Mouse (Mus musculus) layer of hippocampus, adult 11-12 months (tissue): ENCODE measurements around the gene Nfe2.

ENCODE experiments used
- DNase-seq: peaks from one replicate; pipeline ENCODE4 v3.0.0; 2022; ENCODE audit warnings: low spot score

Nfe2 gene

DNA sequence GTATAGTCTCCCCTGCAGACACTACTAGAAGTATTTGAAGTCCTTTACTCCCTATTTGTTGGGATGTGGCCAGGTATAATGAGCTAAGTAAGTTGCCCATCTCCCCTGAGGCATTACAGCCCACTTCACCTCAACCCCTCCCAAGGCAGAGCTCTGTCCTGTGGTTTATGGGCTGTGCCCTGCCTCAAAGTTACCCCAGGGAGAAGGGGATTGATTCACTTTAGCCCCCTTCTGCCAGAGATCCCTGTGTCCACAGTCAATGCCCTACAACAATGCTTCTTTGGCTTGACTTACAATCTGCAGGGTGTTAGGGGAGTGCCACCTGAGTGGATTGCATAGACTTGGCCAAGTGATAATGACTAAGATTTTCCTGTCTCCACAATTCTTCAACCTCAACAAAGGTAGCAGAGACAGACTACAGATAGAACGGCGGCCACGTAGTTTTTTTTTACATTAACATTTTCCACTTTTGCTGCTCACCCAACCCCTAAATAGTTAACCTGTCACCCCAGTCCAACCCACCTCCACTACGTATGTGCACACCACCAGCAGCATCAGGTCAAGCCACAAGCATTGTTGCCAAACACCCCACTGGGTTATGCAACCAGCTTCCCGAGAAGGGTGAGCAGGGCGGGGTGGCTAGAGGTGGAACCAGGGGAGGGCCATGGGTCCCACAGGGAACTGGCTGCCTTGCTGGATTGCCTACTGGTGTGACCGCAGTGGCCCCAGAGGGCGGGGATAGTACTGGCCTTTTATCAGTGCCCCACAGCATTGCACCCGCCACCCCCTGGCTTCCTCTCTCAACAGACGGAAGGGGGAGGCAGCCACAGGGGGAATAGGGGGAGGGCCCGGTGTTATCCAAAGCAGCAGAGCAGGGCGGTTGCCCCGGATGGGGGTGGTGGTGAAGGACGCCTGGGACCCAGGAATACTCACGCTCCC, at the start of gene Nfe2:
TSS of gene Nfe2 (minus strand) at position 614 of the 939 bp plus-strand sequence.
- peak; percentile 50 for DNase-seq

GRCm38 (mm10) chr15:103307125-103307524, 48.9 kb upstream of the Nfe2 start:
- DNase-seq, result peak; percentile 95

- DNase-seq, result no peak
Measured at GRCm38 (mm10) chr15:103305792-103306645, 47.8 kb upstream of the Nfe2 start.

DNA sequence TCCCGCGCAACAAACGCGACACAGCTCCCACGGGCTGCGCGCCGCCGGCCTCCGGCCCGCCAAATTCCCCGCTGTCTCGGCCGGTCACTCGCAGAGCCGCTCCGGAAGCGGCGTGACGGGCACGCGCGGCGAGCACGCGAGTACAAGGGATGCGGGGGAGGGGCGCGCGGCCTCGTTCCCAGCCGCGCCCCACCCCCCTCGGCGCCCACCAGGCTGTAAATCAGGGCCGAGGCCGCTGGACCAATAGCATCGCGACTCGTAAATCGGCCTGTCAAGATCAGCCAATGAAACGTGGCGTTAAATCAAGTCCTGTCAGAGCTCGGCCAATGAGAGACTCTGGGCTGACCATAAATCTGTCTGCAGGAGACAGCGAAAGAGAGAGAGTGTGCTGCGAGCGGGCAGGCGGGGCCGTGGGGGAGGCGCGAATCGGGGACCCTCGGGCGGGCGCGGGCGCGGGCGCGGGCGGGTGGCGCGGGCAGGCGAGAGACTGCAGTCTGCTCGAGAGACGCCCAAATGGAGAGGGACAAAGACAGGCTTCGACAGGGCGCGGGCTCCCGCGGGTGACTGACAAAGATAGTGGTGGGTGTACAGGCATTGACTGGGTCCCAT, 47.0 kb upstream of the Nfe2 start:
- peak; percentile 98 for DNase-seq

DNA sequence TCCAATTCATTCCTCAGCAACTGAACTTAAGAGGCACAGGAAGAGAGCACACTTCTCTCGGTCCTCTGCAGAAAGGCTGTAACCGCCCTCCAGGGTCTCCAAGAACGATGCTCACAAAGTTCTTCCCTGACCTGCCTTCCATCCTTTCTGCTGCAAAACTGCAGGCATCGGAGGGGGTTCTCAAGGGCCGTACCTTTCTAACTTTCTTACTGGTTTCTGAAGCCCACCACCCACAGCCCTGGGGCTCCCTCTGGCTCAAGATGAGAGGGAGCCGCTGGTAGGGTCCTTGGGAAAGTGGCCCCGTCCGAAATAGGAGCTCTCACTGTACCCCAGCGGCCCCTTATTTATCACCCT, 46.4 kb upstream of the Nfe2 start:
- DNase-seq, result no peak

GRCm38 (mm10) chr15:103303916-103304615, 45.9 kb upstream of the Nfe2 start:
- DNase-seq, result no peak

DNA sequence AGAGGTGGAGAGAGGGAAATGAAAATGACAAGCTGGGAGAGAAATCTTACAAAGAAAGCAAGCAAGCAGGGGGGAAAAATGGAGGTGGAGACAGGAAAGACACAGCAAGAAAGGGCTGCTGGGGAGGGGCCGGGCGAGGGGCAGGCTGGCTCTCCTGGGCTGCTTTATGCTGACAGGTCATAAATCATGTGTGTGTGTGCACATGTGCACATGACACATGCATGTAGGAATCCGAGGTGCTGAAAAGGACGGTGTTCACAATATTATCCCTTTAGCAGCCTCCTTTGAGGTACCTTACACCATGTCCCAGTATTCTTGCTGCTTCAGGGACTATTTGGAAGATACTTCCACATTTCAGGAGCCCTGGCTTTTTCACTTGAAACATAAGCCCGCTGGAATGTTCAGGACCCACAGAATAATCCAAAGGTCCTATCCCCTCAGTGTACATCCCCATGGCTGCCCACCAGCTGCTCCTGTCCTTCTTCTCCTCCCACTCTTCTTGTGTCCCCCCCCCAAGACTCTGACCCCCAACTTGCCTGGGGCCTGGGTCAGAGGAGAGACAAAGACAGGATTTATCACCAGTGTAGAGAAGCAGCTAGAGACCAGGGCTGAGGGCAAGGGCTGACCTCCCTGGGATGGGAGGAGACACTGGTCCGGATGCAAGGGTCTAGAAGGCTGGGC, 44.3 kb upstream of the Nfe2 start:
- DNase-seq, result no peak

DNA sequence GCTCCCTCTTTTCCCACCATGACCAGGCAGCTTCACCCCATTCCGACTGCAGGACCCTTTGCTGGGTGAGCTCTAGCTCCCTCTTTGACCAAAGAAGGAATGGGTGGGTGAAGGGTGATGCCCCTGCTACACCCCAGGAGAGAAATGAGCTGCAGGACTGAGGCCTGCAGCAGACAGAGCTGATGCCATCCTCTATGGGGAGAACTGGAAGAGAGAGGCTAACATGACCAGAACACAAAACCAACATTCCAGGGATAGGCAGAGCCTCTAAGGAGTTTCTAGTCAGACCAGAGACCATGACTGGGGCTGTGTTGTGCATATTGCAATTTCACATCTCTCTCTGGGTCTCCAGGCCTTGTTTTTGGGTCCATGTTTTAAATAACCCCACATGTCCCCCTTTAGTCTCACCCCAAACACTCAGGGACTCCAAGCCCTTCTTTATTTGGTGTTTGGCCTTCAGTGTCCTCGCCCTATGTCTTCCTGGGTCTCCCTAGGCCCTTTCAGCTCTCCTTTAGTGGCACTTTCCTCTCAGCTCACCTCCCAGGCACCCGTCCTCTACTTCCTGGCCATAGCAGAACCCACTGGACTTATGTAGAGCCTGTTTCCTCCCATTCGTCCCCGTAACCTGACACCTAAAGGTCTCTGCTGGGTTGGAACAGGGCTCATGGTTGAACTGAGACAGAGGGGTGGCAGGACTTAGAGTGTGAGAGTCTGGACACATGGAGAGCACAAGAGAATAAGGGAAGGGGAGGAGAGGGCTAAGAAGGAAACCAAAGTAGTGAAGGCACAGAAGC, 43.5 kb upstream of the Nfe2 start:
- DNase-seq, result no peak

GRCm38 (mm10) chr15:103301046-103301445, 42.8 kb upstream of the Nfe2 start:
- DNase-seq, result no peak

DNA sequence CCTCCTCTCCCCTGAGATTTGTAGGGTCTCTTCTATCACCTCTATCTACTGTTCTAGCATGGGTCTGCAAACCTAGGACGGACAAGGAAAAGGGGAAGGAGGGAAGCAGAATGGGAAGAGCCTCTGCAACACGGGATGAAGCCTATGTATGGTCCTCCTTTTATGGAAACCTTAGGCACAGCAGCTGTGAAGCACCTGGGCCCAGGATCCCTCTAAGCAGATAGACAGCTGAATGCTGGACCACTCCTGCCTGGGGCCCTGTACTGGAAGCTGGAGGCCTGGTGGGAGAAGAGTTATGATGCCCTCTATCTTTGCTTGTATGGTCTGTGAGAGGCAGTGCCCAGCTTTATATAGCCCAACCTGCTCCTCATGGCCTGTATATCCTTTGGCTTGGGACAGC, 42.4 kb upstream of the Nfe2 start:
- DNase-seq, result no peak

GRCm38 (mm10) chr15:103300067-103300471, 41.9 kb upstream of the Nfe2 start:
- no peak for DNase-seq

DNA sequence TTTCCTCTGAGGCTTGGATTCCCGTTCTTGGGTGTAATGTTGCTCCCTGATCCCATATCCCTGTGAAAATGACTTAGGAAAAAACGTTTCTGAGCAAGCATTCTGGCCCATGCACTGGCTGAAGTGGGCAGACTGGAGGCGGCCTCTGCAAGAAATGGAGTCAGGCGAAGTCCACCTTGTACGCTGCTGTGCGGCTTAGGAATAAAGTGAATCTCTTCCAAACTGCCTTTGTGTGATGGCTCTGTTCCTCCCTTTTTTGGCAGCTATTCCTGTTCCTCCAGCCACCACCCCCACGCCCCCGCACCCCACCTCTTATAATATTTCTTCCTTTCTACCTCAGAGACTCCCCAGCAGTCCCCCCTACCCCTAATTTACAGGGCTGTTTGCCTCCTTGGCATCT, 41.4 kb upstream of the Nfe2 start:
- DNase-seq, result no peak

GRCm38 (mm10) chr15:103298861-103299616, 40.8 kb upstream of the Nfe2 start:
- no peak for DNase-seq

DNA sequence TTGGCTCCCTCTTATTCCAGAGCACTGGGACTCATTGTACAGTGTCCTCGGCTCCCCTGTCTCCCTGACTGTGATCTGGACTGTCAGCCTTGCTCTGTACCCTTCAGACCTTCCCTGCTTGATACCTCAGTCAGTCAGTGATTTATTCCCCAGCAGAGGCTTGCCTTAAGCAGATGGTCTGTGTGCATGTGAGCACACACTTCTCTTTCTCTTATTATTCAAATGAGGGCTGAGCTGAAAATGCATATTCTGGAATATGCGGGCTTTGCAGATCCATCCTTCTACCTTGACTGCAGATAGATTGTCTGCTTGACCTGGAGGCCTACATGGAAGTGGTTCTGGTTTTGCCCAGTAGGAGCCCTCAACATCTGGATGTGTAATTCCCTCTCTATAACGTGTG, 39.8 kb upstream of the Nfe2 start:
- no peak for DNase-seq

- DNase-seq, result no peak
Measured at GRCm38 (mm10) chr15:103297313-103297712, 39.1 kb upstream of the Nfe2 start.

DNA sequence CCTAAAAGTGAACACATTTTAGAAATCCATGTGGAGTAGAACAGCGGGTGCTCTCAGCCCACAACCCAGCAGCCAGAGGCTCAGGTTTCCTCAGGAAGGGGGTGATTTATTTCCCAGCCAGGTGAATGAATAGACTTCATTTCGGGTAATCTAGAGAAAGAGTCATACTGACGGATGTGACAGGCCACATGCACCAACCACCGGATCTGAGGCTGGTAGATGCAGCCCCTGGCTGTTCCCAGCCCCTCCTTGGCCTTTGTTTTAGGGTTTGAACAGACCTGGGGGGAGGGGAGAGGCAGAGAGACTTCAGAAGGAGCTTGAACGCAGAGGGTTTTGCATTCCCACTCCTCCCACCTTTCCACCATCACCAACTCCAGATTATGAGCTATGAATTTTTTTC, 37.6 kb upstream of the Nfe2 start:
- no peak for DNase-seq

DNA sequence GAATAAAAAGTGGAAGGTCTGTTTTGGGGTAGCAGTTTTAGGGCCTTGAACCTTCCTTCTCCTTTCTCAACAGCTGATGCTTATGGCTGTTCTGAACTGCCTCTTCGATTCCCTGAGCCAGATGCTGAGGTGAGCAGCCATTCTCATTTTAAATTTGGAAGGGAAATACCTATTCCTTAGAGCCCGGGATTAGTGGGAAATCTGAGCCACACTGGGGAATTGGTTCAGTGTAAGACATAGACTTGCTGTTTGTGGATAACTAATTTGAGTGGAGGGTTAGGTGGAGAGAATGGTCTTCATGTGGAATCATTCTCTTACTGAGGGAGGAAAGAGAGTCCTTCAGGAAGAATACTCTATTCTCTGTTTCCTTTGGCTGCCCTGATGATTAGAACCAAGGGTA, 36.4 kb upstream of the Nfe2 start:
- no peak for DNase-seq

- DNase-seq, result no peak
Measured at GRCm38 (mm10) chr15:103293375-103293774, 35.2 kb upstream of the Nfe2 start.

DNA sequence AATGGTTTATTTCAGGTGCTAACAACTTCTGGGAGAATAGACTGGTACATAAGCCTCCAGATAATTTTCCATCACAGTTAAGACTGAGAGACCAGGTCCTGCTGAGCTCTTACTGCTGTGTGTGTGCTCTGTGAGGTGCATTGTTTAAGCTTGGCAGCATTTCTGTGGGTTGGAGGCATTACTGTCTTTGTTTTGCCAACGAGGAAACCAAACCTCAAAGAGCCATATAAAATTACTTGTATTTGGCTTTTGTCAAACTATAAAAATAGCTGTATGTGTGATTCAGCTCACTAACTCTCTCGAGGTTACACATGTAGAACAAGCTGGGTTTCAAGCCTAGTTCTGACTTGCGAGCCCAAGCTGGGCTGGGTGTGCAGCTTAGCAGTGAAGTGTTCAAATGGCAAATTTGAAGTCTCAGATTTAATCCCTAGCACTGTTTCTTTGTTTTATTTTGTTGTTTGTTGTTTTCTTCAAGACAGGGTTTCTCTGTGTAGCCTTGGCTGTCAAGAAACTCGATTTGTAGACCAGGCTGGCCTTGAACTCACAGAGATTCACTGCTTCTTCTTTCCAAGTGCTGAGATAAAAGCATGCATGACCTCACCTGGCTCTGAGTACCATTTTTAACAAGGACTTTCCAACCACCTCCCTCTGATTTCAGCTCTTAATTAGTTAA, 34.6 kb upstream of the Nfe2 start:
- no peak for DNase-seq
